Mouse (Mus musculus): ENCODE data around the gene Smad3. TPM values are rescaled to one million over a fixed set of nuclear protein-coding genes. Genes with fewer than 3 reads are reported as not detected.

Smad3 gene
- polyA plus RNA-seq, 1 experiment from 2014 or later, result 14.8 TPM

DNA sequence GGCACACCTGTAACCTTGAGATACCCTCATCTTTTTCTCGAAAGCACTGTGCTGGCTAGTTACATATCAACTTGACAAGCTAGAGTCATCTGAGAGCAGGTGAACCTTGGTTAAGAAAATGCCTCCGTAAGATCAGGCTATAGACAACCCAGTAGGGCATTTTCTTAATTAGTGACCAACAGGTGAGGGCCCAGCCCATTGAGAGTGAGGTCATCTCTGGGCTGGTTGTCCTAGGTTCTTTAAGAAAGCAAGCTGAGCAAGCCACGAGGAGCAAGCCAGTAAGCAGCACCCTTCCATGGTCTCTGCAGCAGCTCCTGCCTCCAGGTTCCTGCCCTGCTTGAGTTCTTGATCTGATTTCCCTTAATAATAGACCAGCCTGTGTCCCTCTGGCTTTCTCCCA lies 97.1 kb downstream of the Smad3 start:
- Histone ChIP-seq H3K4me2 (replicated peaks) (no peak overlapping the region), H3K4me3 (replicated peaks) (no peak overlapping the region), H3K9ac (no peak overlapping the region), H3K9me3 (no peaks in the 10 kb centered on the region), H3K27me3 (replicated peaks) (no peaks in the 10 kb centered on the region), H3K4me1 (replicated peaks) (peaks cover 27% of the 10 kb centered on the region), H3K27ac (no peak overlapping the region; the same call in 1 of the 2 replicates), H3K36me3 (0 out of 2 replicates have a peak, but pooled peaks cover 9% of the 10 kb centered on the region)
- WGBS, result 83% methylated on average over 3 of the region's 3 CpGs
- ATAC-seq, result 0 out of 2 replicates have a peak, but pooled peaks have one; percentile 10

DNA sequence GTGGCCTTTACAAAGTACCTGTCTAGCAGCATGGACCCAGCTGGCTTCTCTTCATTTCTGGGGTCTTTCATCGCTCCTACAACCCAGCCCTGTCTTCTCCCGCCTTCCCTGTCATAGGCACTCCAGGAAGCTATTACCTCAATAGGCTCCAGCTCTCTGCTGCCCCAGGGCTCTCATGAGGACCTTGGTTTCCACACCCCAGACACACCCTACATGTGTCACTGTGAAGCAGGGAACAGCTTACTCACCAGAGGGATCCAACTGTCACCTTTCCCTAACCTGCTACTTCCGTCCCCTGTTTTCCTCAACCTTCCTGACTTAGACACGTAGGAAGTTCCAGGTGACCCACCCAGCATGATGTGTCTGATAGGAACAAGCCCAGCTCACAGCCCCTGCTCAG lies 97.7 kb downstream of the Smad3 start:
- ATAC-seq, result peak; percentile 78
- no peaks in the 10 kb centered on the region for H3K27me3 ChIP-seq (replicated peaks)
- H3K4me2 ChIP-seq (replicated peaks), result no peak overlapping the region
- H3K4me1 ChIP-seq (replicated peaks), result peaks cover 22% of the 10 kb centered on the region
- 86% methylated on average over 4 of the region's 4 CpGs for WGBS
- no peak overlapping the region for H3K4me3 ChIP-seq (replicated peaks)
- peak overlapping the region; percentile 22; the same call in 1 of the 2 replicates for H3K27ac ChIP-seq
- H3K36me3 ChIP-seq, result 0 out of 2 replicates have a peak, but pooled peaks cover 11% of the 10 kb centered on the region
- H3K9me3 ChIP-seq, result no peaks in the 10 kb centered on the region
- H3K9ac ChIP-seq, result no peak overlapping the region

DNA sequence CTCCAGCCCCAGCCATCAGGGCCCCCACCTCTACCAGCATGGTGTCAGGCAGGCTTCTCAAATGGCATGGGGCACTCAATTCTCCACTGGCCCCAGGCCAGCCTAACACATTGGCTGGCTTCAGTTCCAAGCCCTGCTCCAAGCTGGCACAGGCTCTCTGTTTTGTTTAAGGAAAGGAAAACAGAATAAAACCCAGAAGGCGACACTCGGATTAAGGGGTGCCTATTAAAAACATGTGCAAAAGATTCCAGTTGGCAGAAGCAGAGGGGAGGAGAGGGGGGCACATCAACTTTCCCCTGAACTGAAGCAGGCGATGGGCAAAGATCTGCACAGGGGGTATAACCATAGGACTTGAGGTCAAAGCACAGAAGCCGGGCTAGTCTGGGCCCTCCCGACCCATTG lies 98.8 kb downstream of the Smad3 start:
- H3K27ac ChIP-seq, result no peak overlapping the region
- ATAC-seq, result no peak
- 92% methylated on average over 5 of the region's 5 CpGs for WGBS
- no peak overlapping the region for H3K4me3 ChIP-seq (replicated peaks)
- H3K9me3 ChIP-seq, result no peaks in the 10 kb centered on the region
- 0 out of 2 replicates have a peak, but pooled peaks cover 6% of the 10 kb centered on the region for H3K36me3 ChIP-seq
- peaks cover 13% of the 10 kb centered on the region for H3K4me1 ChIP-seq (replicated peaks)
- no peaks in the 10 kb centered on the region for H3K27me3 ChIP-seq (replicated peaks)
- H3K9ac ChIP-seq, result no peak overlapping the region
- H3K4me2 ChIP-seq (replicated peaks), result no peak overlapping the region

DNA sequence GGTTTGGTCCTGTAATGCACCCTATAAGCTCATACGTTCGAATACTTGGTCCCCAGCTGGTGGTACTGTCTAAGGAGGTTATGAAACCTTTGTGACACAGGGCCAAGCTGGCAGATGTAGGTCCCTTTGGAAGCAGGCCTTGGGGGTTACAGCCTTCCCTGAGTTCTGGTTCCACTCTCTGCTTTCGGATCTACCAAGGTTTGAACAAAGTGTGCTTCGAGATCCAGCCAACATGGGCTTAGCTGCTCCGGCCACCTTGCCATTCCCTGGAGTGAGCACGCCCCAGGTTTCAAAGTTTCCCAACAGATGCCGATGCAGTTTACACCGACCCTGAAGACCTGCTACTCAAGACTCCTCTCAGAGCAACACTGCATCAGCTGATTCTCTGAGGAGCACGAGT lies 99.4 kb downstream of the Smad3 start:
- Histone ChIP-seq H3K9ac (no peak overlapping the region), H3K4me3 (replicated peaks) (no peak overlapping the region), H3K27me3 (replicated peaks) (no peaks in the 10 kb centered on the region), H3K27ac (no peak overlapping the region), H3K4me2 (replicated peaks) (no peak overlapping the region), H3K9me3 (no peaks in the 10 kb centered on the region), H3K4me1 (replicated peaks) (peaks cover 10% of the 10 kb centered on the region), H3K36me3 (0 out of 2 replicates have a peak, but pooled peaks cover 5% of the 10 kb centered on the region)
- no peak for ATAC-seq
- 91% methylated on average over 9 of the region's 9 CpGs for WGBS

DNA sequence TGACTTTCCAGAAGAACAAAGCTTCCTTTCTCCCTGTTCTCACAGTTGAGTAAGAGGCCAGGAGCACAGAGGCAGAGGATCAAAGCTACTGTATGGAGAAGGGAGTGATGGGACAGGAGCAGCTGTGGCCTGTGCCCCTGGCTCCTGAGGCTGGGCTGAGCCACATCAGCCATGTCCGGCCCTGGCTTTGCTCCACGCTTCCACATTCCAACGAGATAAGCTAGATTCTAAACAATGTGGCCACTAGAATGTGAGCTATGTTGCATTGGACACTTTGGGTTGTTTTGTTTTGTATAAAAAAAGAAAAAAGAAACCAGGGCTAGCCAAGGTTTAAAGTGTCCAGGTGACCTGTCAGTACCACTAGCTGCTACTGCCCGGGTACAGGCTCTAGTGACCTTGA lies 100.6 kb downstream of the Smad3 start:
- Histone ChIP-seq H3K36me3 (0 out of 2 replicates have a peak, but pooled peaks cover 2% of the 10 kb centered on the region), H3K4me2 (replicated peaks) (no peak overlapping the region), H3K9me3 (no peaks in the 10 kb centered on the region), H3K4me3 (replicated peaks) (no peak overlapping the region), H3K4me1 (replicated peaks) (0 out of 2 replicates have a peak, but pooled peaks cover 6% of the 10 kb centered on the region), H3K27me3 (replicated peaks) (no peaks in the 10 kb centered on the region), H3K27ac (no peak overlapping the region), H3K9ac (no peak overlapping the region)
- no peak for ATAC-seq
- WGBS, result 41% methylated on average over 4 of the region's 4 CpGs

DNA sequence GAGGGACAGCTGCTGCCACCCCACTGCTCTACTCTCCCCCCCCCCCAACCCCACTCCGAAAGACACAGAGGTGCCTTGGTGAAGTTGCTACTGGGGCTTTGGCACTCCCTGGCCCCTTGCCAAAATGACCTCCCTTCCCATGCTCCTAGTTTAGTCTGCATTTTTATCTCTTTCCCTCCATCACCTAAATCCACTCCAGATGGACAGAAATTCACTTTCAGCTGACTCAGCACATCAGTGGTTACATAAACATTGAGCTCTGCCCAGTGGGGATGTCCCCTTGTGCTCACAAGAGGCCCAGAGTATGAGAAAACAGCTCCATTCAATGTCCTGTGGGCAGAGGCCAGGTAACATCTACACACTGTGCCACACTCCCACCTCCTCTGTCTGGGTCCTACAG lies 102.7 kb downstream of the Smad3 start:
- H3K4me3 ChIP-seq (replicated peaks), result no peak overlapping the region
- H3K9ac ChIP-seq, result no peak overlapping the region
- peaks cover 19% of the 10 kb centered on the region for H3K4me1 ChIP-seq (replicated peaks)
- H3K27me3 ChIP-seq (replicated peaks), result no peaks in the 10 kb centered on the region
- no peak overlapping the region for H3K4me2 ChIP-seq (replicated peaks)
- no peak for ATAC-seq
- no peak overlapping the region for H3K27ac ChIP-seq
- 0 out of 2 replicates have a peak, but pooled peaks cover 6% of the 10 kb centered on the region for H3K36me3 ChIP-seq
- no peaks in the 10 kb centered on the region for H3K9me3 ChIP-seq
- WGBS, result 73% methylated on average over 1 of the region's 1 CpGs

DNA sequence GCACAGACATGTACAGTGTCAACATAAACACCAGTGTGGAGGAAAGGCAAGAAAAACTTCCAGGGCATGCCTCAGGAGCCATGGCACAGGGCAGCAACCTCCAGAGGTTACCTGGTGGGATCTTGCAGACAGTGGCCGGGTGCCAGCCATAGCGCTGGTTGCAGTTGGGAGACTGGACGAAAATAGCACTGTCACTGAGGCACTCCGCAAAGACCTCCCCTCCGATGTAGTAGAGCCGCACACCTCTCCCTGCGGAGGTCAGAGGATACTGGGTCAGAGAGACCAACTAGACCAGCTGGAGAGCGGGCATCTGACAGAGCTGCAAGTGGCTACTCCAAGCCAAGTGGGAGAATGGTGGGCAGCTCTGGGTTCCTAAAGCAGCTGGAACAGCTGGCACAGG lies 103.2 kb downstream of the Smad3 start:
- H3K9me3 ChIP-seq, result no peaks in the 10 kb centered on the region
- WGBS, result 91% methylated on average over 8 of the region's 8 CpGs
- H3K4me1 ChIP-seq (replicated peaks), result peaks cover 19% of the 10 kb centered on the region
- H3K27ac ChIP-seq, result no peak overlapping the region
- H3K9ac ChIP-seq, result no peak overlapping the region
- H3K27me3 ChIP-seq (replicated peaks), result no peaks in the 10 kb centered on the region
- H3K36me3 ChIP-seq, result 0 out of 2 replicates have a peak, but pooled peaks cover 12% of the 10 kb centered on the region
- H3K4me2 ChIP-seq (replicated peaks), result no peak overlapping the region
- H3K4me3 ChIP-seq (replicated peaks), result no peak overlapping the region
- ATAC-seq, result no peak

DNA sequence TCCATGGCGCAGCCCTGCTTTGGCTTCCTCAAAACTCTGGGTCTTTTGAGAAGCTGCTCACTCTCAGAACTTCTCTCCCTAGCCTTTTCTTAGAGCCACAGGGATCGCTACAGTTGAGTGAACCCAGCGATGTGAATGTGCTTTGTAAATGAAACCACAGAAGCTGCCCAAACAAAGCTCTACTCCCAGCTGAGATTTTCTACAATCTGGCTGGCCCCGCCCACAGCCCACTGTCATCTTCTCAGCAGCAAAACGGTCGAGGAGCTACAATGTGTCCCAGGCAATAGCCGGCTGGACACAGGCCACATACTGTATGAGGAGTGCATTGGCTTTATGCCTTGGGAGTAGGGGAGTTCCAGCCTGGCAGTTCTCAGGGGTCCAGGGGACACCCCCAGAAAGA lies 104.1 kb downstream of the Smad3 start:
- Histone ChIP-seq H3K36me3 (0 out of 2 replicates have a peak, but pooled peaks cover 17% of the 10 kb centered on the region), H3K4me1 (replicated peaks) (peaks cover 19% of the 10 kb centered on the region), H3K9ac (no peak overlapping the region), H3K9me3 (no peaks in the 10 kb centered on the region), H3K4me3 (replicated peaks) (no peak overlapping the region), H3K27me3 (replicated peaks) (no peaks in the 10 kb centered on the region), H3K4me2 (replicated peaks) (no peak overlapping the region), H3K27ac (no peak overlapping the region)
- ATAC-seq, result no peak
- WGBS, result 57% methylated on average over 7 of the region's 7 CpGs

DNA sequence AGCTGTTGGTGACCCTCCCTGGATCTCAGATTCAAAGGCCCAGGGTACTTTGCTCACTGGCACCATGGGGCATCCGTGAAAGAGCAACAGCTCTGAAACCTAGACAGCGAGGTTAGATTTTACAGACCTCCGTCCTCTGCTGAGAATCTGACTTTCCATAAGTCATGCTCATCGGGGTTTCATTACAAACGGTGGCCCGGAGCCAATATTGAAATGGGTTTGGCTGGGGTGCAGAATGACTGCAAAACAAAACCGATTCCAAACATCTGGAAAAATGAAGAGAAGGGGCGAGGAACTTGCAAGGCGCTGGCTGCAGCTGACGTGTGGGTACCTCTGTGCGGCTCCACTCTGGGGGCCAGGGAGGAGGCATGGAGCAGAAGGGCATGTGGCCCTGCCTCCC lies 106.2 kb downstream of the Smad3 start:
- Histone ChIP-seq H3K27ac (no peak overlapping the region), H3K4me2 (replicated peaks) (no peak overlapping the region), H3K4me3 (replicated peaks) (no peak overlapping the region), H3K4me1 (replicated peaks) (peaks cover 19% of the 10 kb centered on the region), H3K9ac (no peak overlapping the region), H3K36me3 (peaks cover 23% of the 10 kb centered on the region; the same call in 1 of the 2 replicates), H3K9me3 (no peaks in the 10 kb centered on the region), H3K27me3 (replicated peaks) (no peaks in the 10 kb centered on the region)
- ATAC-seq, result no peak
- WGBS, result 59% methylated on average over 11 of the region's 11 CpGs

DNA sequence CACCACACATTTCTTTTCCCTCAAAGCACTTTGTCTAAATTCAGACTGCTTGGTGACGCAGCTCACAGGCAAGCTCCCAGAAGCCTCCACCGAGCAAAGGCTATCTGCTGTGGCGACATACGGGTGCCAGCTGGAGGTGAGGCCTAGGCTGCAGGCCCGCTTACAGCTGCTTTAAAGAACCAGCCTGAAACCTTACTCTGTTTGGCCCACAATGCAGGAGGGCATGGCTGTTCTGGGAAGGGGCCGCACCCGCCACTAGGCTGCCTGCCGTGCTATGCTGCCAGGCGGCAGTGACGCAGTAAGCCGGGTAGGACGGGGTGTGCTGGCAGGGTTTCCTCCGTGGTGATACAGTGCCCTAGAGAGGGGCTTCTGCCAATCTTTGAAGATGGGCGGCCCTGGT lies 106.9 kb downstream of the Smad3 start:
- Histone ChIP-seq H3K27ac (no peak overlapping the region), H3K9me3 (no peaks in the 10 kb centered on the region), H3K4me3 (replicated peaks) (no peak overlapping the region), H3K9ac (no peak overlapping the region), H3K36me3 (peaks cover 23% of the 10 kb centered on the region; the same call in 1 of the 2 replicates), H3K27me3 (replicated peaks) (no peaks in the 10 kb centered on the region), H3K4me1 (replicated peaks) (peaks cover 19% of the 10 kb centered on the region), H3K4me2 (replicated peaks) (no peak overlapping the region)
- no peak for ATAC-seq
- 87% methylated on average over 14 of the region's 14 CpGs for WGBS

DNA sequence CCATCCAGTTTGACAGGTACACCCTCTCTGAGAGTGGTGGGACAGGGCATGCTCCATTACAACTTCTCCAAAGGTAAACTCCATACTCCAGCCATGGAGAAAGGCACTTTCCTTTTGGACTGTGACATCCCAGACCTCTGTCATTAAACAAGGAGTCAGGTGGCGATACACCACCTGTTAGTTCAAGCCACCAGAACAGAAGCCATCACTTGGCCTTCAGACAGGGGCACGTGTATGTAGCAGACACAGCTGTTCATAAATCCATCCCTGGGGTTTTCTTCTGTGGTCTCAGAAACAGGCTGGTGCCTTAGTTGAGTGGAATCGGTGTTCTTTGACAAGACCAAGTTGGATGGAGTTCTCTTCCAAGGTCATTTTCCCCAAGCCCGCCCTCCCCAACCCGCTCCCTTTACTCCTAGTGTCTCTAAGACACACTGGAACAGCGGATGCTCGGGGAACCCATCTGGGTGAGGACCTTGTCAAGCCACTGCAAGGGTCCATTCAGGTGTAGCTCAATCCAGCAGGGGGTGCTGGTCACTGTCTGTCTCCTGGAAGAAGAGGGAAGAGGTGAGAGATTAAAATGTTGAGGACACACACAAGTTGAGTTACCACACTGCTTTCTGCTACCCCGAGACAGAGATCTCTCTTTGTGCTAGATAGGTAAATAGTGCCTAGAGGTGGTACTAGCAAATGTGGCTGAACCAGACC lies 107.8 kb downstream of the Smad3 start:
- no peaks in the 10 kb centered on the region for H3K9me3 ChIP-seq
- H3K36me3 ChIP-seq, result peaks cover 21% of the 10 kb centered on the region; the same call in 1 of the 2 replicates
- peaks cover 19% of the 10 kb centered on the region for H3K4me1 ChIP-seq (replicated peaks)
- H3K27me3 ChIP-seq (replicated peaks), result no peaks in the 10 kb centered on the region
- H3K9ac ChIP-seq, result no peak overlapping the region
- ATAC-seq, result no peak
- H3K4me2 ChIP-seq (replicated peaks), result no peak overlapping the region
- H3K4me3 ChIP-seq (replicated peaks), result no peak overlapping the region
- no peak overlapping the region for H3K27ac ChIP-seq
- 80% methylated on average over 8 of the region's 8 CpGs for WGBS

DNA sequence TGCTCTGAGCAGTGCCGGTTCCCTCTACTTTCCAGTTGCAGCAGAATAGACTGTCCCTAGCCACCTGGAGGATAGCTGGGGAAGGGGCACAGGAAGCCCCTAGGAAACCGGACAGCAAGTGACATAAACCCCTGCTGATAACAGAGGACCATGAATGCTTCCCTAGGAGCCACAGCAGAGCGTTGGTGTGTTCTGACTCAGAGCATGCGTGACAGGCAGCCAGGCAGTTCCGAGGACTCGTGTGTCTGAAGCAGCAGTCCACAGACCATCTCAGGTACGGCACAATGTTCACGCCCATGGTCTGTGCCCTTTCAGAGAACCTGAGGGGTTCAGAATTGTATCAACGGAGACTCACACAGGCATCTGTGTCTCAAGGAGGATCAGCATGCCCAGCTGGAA lies 109.3 kb downstream of the Smad3 start:
- Histone ChIP-seq H3K9ac (no peak overlapping the region), H3K4me2 (replicated peaks) (no peak overlapping the region), H3K4me1 (replicated peaks) (peaks cover 19% of the 10 kb centered on the region), H3K27me3 (replicated peaks) (no peaks in the 10 kb centered on the region), H3K36me3 (peaks cover 21% of the 10 kb centered on the region; the same call in 1 of the 2 replicates), H3K27ac (no peak overlapping the region), H3K9me3 (no peaks in the 10 kb centered on the region), H3K4me3 (replicated peaks) (no peak overlapping the region)
- WGBS, result 82% methylated on average over 9 of the region's 9 CpGs
- ATAC-seq, result no peak
